Mouse (Mus musculus) intestine, postnatal 0 days (tissue): Measurements from ENCODE around the gene Klhdc10. TPM values are rescaled to one million over a fixed set of nuclear protein-coding genes. Genes with fewer than 3 reads are reported as not detected.

Experiments used
- ATAC-seq: fragments of 200-750 bp; cut with Nextera tagmentation; 2 replicates; pipeline ENCODE4 v1.8.0; 2017; ENCODE audit warnings: mild to moderate bottlenecking, moderate TSS enrichment, moderate library complexity
- H3K27ac ChIP-seq: fragments of 300-500 bp; sonication (generic); 2 replicates; pipeline ENCODE4 v1.5.1; 2014; ENCODE audit warnings: mild to moderate bottlenecking, low read depth, low read length, moderate library complexity
- H3K27me3 ChIP-seq: fragments of 300-500 bp; sonication (generic); replicated peaks from 2 replicates; pipeline ENCODE4 v1.6.1; 2014; ENCODE audit warnings: low read length, mixed read lengths; ENCODE audit not compliant: control insufficient read depth, insufficient read depth
- H3K36me3 ChIP-seq: fragments of 300-500 bp; sonication (generic); 2 replicates; pipeline ENCODE4 v1.6.1; 2014; ENCODE audit warnings: mild to moderate bottlenecking, moderate library complexity; ENCODE audit not compliant: control insufficient read depth, insufficient read depth
- H3K4me1 ChIP-seq: fragments of 300-500 bp; sonication (generic); replicated peaks from 2 replicates; pipeline ENCODE4 v1.6.1; 2014; ENCODE audit warnings: antibody characterized with exemption, low read length, mixed read lengths; ENCODE audit not compliant: control insufficient read depth, insufficient read depth
- H3K4me2 ChIP-seq: fragments of 300-500 bp; sonication (generic); replicated peaks from 2 replicates; pipeline ENCODE4 v1.6.1; 2014; ENCODE audit warnings: low read depth, mild to moderate bottlenecking, moderate library complexity
- H3K4me3 ChIP-seq: fragments of 300-500 bp; sonication (generic); 2 replicates; pipeline ENCODE4 v1.5.1; 2014; ENCODE audit warnings: low read depth, low read length
- H3K9ac ChIP-seq: fragments of 300-500 bp; sonication (generic); 2 replicates; pipeline ENCODE4 v1.6.1; 2014; ENCODE audit warnings: mild to moderate bottlenecking, low read depth, low read length
- H3K9me3 ChIP-seq: fragments of 300-500 bp; sonication (generic); 2 replicates; pipeline ENCODE4 v1.6.1; 2016; ENCODE audit warnings: mixed run types; ENCODE audit not compliant: control insufficient read depth
- CTCF ChIP-seq: sonication (generic); IDR thresholded peaks from 2 replicates; pipeline ENCODE4 v1.5.1; 2016; ENCODE audit warnings: low read depth, mild to moderate bottlenecking, control low read depth, antibody characterized with exemption, moderate library complexity
- WGBS: fragments of 180-500 bp; shearing (Covaris S2); extraction: QIAGEN DNeasy Blood & Tissue Kit; methylation state at CpG from one replicate; pipeline ENCODE4 v1.1.7; 2014; 5-methylcytosine and 5-hydroxymethylcytosine counted together
- polyA plus RNA-seq: library from polyadenylated mRNA; unstranded; fragments of >200 nt; fragmentation: Nextera tagmentation; extraction: Ambion mirVana; gene quantifications from 2 replicates; pipeline ENCODE4 v1.2.1, GENCODE M21; 2015

The Klhdc10 gene
- polyA plus RNA-seq, result 6.1 and 6.2 TPM in 2 replicates

DNA sequence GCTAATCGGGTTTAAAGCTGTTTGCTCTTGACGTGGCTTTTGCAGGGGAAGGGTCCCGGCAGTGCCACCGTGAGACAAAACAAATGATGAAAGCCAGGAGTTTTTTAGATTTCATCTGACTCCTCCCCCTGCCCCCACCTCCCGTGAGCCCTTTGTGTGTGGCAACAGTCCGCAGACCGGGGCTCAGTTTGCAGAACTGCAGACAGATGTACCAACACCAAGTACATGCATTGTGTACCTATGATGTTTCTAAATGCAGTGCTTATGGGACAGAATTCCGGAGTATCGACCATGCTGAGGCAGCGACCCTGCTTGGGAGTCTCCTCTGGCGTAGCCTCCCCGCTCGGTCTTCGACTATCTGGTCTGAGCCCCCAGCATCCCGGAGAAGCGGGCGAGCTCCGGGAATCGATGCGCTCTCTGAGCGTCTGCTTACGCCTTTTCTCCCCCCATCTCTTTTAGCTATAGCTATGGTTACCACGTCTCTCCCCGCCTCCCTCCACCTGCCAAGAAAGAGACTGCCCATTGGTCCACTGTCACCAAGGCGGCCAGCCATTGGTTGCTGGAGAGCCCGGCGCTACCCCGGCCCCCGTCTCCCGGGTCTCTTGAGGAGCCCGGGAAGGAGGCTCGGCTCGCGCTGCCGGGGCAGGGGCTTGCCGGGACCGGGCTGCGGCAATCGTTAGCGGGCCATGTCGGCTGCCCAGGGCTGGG is at the start of gene Klhdc10:
Gene Klhdc10 (plus strand): TSS at position 561 of the 708 bp plus-strand sequence.
- under 1% methylated on average over 41 of the region's 41 CpGs for WGBS
- Histone ChIP-seq H3K27ac (peak within 1 kb of the TSS; percentile 93), H3K27me3 (no peaks in the 10 kb centered on the region), H3K4me2 (peak within 1 kb of the TSS; percentile 75), H3K4me3 (peak within 1 kb of the TSS; percentile 100), H3K9ac (peak within 1 kb of the TSS; percentile 91), H3K36me3 (no peaks in the 10 kb centered on the region), H3K4me1 (no peaks in the 10 kb centered on the region), H3K9me3 (no peaks in the 10 kb centered on the region)
- ATAC-seq, result peak; percentile 99
- TF ChIP-seq CTCF, result no peak

DNA sequence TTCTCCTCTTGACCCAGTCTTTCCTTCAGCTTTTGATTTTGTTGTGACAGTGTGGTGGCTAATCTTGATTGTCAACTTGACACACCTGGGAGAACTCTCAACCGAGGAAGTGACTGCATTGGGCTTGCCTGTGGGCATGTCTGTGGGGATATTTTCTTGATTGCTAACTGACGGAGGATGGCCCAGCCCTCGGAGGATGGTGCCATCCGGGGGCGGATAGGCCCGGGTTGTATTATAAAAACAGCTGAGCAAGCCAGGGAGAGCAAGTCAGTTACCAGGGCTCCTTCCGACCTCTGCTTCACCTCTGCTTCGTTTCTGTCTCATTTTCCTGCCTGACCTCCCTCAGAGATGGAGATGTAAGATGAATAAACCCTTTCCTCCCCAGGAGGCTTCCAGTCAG is 48.9 kb upstream of the Klhdc10 start:
- ATAC-seq, result no peak
- WGBS, result 46% methylated on average over 8 of the region's 8 CpGs

DNA sequence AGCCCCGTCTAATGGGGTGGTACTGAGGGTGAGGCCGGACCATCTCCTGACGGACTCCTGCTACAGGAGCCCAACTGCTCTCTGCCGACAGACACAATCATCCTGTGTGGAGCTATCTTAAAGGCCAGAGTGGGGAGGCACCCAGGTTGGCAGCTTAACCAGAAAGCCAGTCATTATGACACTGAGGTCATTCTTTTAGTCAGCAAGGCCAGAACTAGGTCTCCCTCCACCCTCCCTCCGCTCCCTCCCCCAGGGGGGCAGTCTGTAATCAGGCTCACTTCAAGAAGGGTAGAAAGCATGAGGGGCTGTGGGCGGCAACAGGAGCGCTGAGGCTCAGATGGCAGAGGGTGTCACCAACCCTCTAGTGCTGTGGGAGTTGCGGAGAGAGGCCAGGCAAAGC is 48.0 kb upstream of the Klhdc10 start:
- Histone ChIP-seq H3K9me3 (no peaks in the 10 kb centered on the region), H3K4me1 (no peaks in the 10 kb centered on the region), H3K4me2 (no peak overlapping the region), H3K27me3 (no peaks in the 10 kb centered on the region), H3K9ac (no peak overlapping the region), H3K4me3 (no peak overlapping the region), H3K36me3 (no peaks in the 10 kb centered on the region), H3K27ac (no peak overlapping the region)
- WGBS, result 85% methylated on average over 8 of the region's 8 CpGs
- ATAC-seq, result no peak
- TF ChIP-seq CTCF, result no peak

More for the DNA sequence above, 48.9 kb upstream of the Klhdc10 start:
- TF ChIP-seq CTCF, result no peak
- Histone ChIP-seq H3K36me3 (no peaks in the 10 kb centered on the region), H3K9me3 (no peaks in the 10 kb centered on the region), H3K27ac (no peak overlapping the region), H3K4me2 (no peak overlapping the region), H3K4me3 (no peak overlapping the region), H3K27me3 (no peaks in the 10 kb centered on the region), H3K9ac (no peak overlapping the region), H3K4me1 (no peaks in the 10 kb centered on the region)

DNA sequence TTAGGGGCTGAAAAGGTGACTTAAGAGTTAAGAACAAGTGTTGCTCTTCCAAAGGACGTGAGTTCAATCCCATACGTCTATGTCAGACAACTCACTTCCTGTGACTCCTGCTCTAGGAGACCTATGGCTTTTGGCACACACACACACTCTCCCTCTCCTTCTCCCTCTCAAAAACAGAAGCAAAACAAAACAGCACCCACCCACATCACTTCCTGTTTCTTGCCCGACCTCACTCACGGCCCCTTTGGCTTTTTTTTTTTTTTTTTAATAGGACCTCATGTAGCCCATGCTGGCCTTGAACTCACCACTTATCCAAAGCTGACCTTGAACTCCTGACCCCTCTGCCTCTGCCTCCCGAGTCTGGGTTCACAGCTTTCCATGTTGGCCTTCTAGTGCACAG is 46.9 kb upstream of the Klhdc10 start:
- no peaks in the 10 kb centered on the region for H3K9me3 ChIP-seq
- no peak for ATAC-seq
- WGBS, result 39% methylated on average over 5 of the region's 5 CpGs
- no peaks in the 10 kb centered on the region for H3K36me3 ChIP-seq
- no peak overlapping the region for H3K4me2 ChIP-seq
- no peak for TF ChIP-seq CTCF
- H3K4me1 ChIP-seq, result no peaks in the 10 kb centered on the region
- H3K27me3 ChIP-seq, result no peaks in the 10 kb centered on the region
- no peak overlapping the region for H3K4me3 ChIP-seq
- H3K27ac ChIP-seq, result no peak overlapping the region
- no peak overlapping the region for H3K9ac ChIP-seq

DNA sequence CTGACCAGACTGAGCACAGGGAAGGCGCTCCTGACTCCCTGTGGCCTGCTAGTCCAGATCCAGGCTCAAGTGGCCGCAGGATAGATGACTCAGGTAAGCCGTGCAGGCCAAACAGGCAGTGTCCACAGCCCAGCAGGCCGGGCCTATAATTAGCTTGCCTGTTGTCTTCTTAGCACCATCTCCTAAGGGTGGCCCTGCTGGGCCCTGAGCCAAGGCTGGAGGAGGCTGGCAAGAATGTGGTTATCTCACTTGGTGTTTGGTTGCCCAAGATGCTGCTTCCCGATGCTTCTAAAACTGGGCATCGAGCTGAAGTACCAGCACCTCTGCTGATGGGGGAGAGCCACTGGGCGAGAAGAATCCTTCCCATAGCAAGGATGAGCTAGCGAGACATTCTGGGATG is 46.0 kb upstream of the Klhdc10 start:
- H3K27me3 ChIP-seq, result no peaks in the 10 kb centered on the region
- no peak overlapping the region for H3K4me2 ChIP-seq
- WGBS, result 83% methylated on average over 8 of the region's 8 CpGs
- no peaks in the 10 kb centered on the region for H3K36me3 ChIP-seq
- H3K4me1 ChIP-seq, result no peaks in the 10 kb centered on the region
- H3K9me3 ChIP-seq, result no peaks in the 10 kb centered on the region
- TF ChIP-seq CTCF, result no peak
- H3K9ac ChIP-seq, result no peak overlapping the region
- no peak overlapping the region for H3K4me3 ChIP-seq
- H3K27ac ChIP-seq, result no peak overlapping the region
- no peak for ATAC-seq

DNA sequence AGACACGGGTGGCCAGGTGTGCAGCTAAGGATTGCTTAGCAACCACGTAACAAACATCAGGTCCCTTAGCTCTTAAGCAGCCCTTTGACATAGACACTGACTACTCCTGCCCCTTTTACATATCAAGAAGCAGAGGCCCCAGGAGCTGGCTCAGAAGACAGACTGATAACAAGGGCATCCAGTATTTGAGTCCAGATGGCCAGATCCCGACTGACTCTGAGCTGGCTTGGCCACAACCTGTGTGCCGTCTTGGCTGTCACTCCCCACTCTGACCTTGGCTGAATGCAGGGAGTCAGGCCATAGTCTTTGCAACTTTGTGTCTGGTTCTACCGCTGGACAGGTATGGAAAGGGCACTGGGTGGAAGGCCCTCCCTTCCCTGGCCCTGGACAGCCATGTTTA is 45.5 kb upstream of the Klhdc10 start:
- H3K9ac ChIP-seq, result no peak overlapping the region
- no peak overlapping the region for H3K4me3 ChIP-seq
- no peaks in the 10 kb centered on the region for H3K4me1 ChIP-seq
- no peaks in the 10 kb centered on the region for H3K36me3 ChIP-seq
- 69% methylated on average over 5 of the region's 5 CpGs for WGBS
- no peaks in the 10 kb centered on the region for H3K9me3 ChIP-seq
- ATAC-seq, result no peak
- no peak overlapping the region for H3K4me2 ChIP-seq
- H3K27me3 ChIP-seq, result no peaks in the 10 kb centered on the region
- H3K27ac ChIP-seq, result no peak overlapping the region
- TF ChIP-seq CTCF, result no peak
